Mouse (Mus musculus) gastrocnemius, postnatal 36 days (tissue): ENCODE data around the gene Igdcc3. TPM values are rescaled to one million over a fixed set of nuclear protein-coding genes. Genes with fewer than 3 reads are reported as not detected.

Experiments used
- DNase-seq, 2 experiments: peaks; one replicate each; pipeline ENCODE4 v3.0.0; 2022
- intact Hi-C: fragments of 180-260 bp; cut with DNase I; formaldehyde crosslinking; loops from one replicate; pipeline ENCODE4 v1.15.1; 2025
- long read RNA-seq, 2 experiments: library from polyadenylated mRNA; stranded (forward); transcript quantifications; one replicate each; pipeline ENCODE4 v2.0.0; 2021
- total RNA-seq, 2 experiments: library from RNA; stranded (reverse); gene quantifications; 2 replicates each; pipeline ENCODE4 v1.2.3; 2021

The Igdcc3 gene
- total RNA-seq: under 1 TPM; 0.10 to 0.26 TPM
- long read RNA-seq, experiment 1: 0 reads
- long read RNA-seq, experiment 2: 0 reads

GRCm38 (mm10) chr9:65140936-65141305 is at the start of gene Igdcc3:
Igdcc3 (plus strand) TSS chr9:65141189.
- peak in 1 of 2 experiments; percentile 42 for DNase-seq
- intact Hi-C loops: no loop called here

- DNase-seq: peak; percentile 70 to 76
- intact Hi-C loops: no loop called here
These were observed 46.8 kb upstream of the Igdcc3 start for GRCm38 (mm10) chr9:65094237-65094636.

GRCm38 (mm10) chr9:65100991-65101685 is 39.9 kb upstream of the Igdcc3 start, which contains the start of gene Igdcc4:
Igdcc4 (plus strand) TSS chr9:65101486.
- no peak for DNase-seq

GRCm38 (mm10) chr9:65101686-65102376 is 39.2 kb upstream of the Igdcc3 start:
- intact Hi-C loops: no loop called here
- peak; percentile 38 to 43 for DNase-seq

More at GRCm38 (mm10) chr9:65100991-65101685, 39.9 kb upstream of the Igdcc3 start, which contains the start of gene Igdcc4:
- intact Hi-C loops: no loop called here

- DNase-seq: peak in 1 of 2 experiments; percentile 28
- intact Hi-C loops: no loop called here
These were observed 38.4 kb upstream of the Igdcc3 start for GRCm38 (mm10) chr9:65102377-65103172.

GRCm38 (mm10) chr9:65103173-65103752 is 37.7 kb upstream of the Igdcc3 start:
- intact Hi-C loops: no loop called here

GRCm38 (mm10) chr9:65106821-65107220 is 34.2 kb upstream of the Igdcc3 start:
- no peak for DNase-seq
- intact Hi-C loops: no loop called here

More at GRCm38 (mm10) chr9:65103173-65103752, 37.7 kb upstream of the Igdcc3 start:
- no peak for DNase-seq

- no peak for DNase-seq
- intact Hi-C loops: no loop called here
These were observed 33.1 kb upstream of the Igdcc3 start for GRCm38 (mm10) chr9:65107893-65108292.

- intact Hi-C loops: no loop called here
- DNase-seq: no peak
These were observed 31.6 kb upstream of the Igdcc3 start for GRCm38 (mm10) chr9:65109132-65110072.

- DNase-seq: no peak
- intact Hi-C loops: no loop called here
These were observed 29.3 kb upstream of the Igdcc3 start for GRCm38 (mm10) chr9:65111698-65112097.

- no peak for DNase-seq
- intact Hi-C loops: no loop called here
These were observed 27.3 kb upstream of the Igdcc3 start for GRCm38 (mm10) chr9:65113694-65114093.

GRCm38 (mm10) chr9:65115891-65116290 is 25.1 kb upstream of the Igdcc3 start:
- no peak for DNase-seq

GRCm38 (mm10) chr9:65117516-65117915 is 23.5 kb upstream of the Igdcc3 start:
- intact Hi-C loops: no loop called here
- DNase-seq: no peak

More at GRCm38 (mm10) chr9:65115891-65116290, 25.1 kb upstream of the Igdcc3 start:
- intact Hi-C loops: no loop called here

GRCm38 (mm10) chr9:65120935-65121334 is 20.1 kb upstream of the Igdcc3 start:
- intact Hi-C loops: loop anchor here (5.0 kb wide), 3 partner anchors 49 to 109 kb away; partner anchors contain the start of gene Dpp8
- peak; percentile 52 to 68 for DNase-seq

GRCm38 (mm10) chr9:65122545-65122944 is 18.4 kb upstream of the Igdcc3 start:
- DNase-seq: no peak
- intact Hi-C loops: loop anchor here (5.0 kb wide), 3 partner anchors 50 to 110 kb away; partner anchors contain the start of gene Dpp8

- no peak for DNase-seq
- intact Hi-C loops: loop anchor here (5.0 kb wide), 3 partner anchors 51 to 111 kb away; partner anchors contain the start of gene Dpp8
These were observed 17.3 kb upstream of the Igdcc3 start for GRCm38 (mm10) chr9:65123552-65124168.

- intact Hi-C loops: no loop called here
- no peak for DNase-seq
These were observed 12.7 kb upstream of the Igdcc3 start for GRCm38 (mm10) chr9:65128123-65128815.

- intact Hi-C loops: no loop called here
- DNase-seq: no peak
These were observed 9.3 kb upstream of the Igdcc3 start for GRCm38 (mm10) chr9:65131717-65132116.
